11 mouse cellular contexts compared by ENCODE assay signal in genomic region chr2:44384541-44384940, GRCm38 (mm10).
"Had no signal": no experiment of that assay in that cellular context is flagged by ENCODE, and none has a peak within 500 bp of the region (broad histone marks: within the 10 kb centered on the region; RNA-seq: fewer than 3 reads in every experiment).

No protein-coding gene starts in this region.

- ATAC-seq: intestine, postnatal 0 days; liver, postnatal 0 days; lung, postnatal 0 days; midbrain, embryonic 15.5 days had no signal

- DNase-seq: kidney, adult 8-10 months; kidney, postnatal 10 days; kidney, postnatal 36 days; liver, postnatal 0 days; lung, embryonic 14.5 days; spleen, adult 18-20 months; thymus, adult 18-20 months; thymus, postnatal 36 days had no signal
